Mouse (Mus musculus) right cerebral cortex, postnatal 10 days (tissue): ENCODE measurements around the gene Kcnq5.

Experiments
- DNase-seq, 2 experiments: peaks; one replicate each; pipeline ENCODE4 v3.0.0; 2021; ENCODE audit warnings: low spot score in 2 of 2

Gene Kcnq5

GRCm38 (mm10) chr1:21961251-21962082 is at the start of gene Kcnq5:
Kcnq5 (minus strand) TSS chr1:21961942.
- DNase-seq, result peak in 1 of 2 experiments; percentile 81

GRCm38 (mm10) chr1:21979755-21980154 is 18.0 kb upstream of the Kcnq5 start:
- no peak for DNase-seq

GRCm38 (mm10) chr1:21979292-21979691 is 17.6 kb upstream of the Kcnq5 start:
- DNase-seq, result no peak

- DNase-seq, result no peak
Observed at GRCm38 (mm10) chr1:21974040-21974439, 12.3 kb upstream of the Kcnq5 start.

- no peak for DNase-seq
Observed at GRCm38 (mm10) chr1:21967139-21967538, 5.4 kb upstream of the Kcnq5 start.

- DNase-seq, result peak; percentile 32 to 46
Observed at GRCm38 (mm10) chr1:21962896-21963864, 1.4 kb upstream of the Kcnq5 start.

GRCm38 (mm10) chr1:21962083-21962471 is 335 bp upstream of the Kcnq5 start:
- DNase-seq, result peak; percentile 58 to 71

- peak; percentile 64 to 79 for DNase-seq
Observed at GRCm38 (mm10) chr1:21960421-21961250, 1.1 kb downstream of the Kcnq5 start.

- peak in 1 of 2 experiments; percentile 34 for DNase-seq
Observed at GRCm38 (mm10) chr1:21959648-21960285, 2.0 kb downstream of the Kcnq5 start.

GRCm38 (mm10) chr1:21958013-21958412 is 3.7 kb downstream of the Kcnq5 start:
- no peak for DNase-seq

- DNase-seq, result no peak
Observed at GRCm38 (mm10) chr1:21940831-21941230, 20.9 kb downstream of the Kcnq5 start.

- DNase-seq, result no peak
Observed at GRCm38 (mm10) chr1:21927182-21927581, 34.6 kb downstream of the Kcnq5 start.

GRCm38 (mm10) chr1:21923293-21923642 is 38.5 kb downstream of the Kcnq5 start:
- DNase-seq, result no peak

- DNase-seq, result no peak
Observed at GRCm38 (mm10) chr1:21922578-21923292, 39.0 kb downstream of the Kcnq5 start.

GRCm38 (mm10) chr1:21919276-21919675 is 42.5 kb downstream of the Kcnq5 start:
- DNase-seq, result no peak

GRCm38 (mm10) chr1:21896067-21896719 is 65.5 kb downstream of the Kcnq5 start:
- DNase-seq, result no peak

- DNase-seq, result no peak
Observed at GRCm38 (mm10) chr1:21883747-21884146, 78.0 kb downstream of the Kcnq5 start.

GRCm38 (mm10) chr1:21870889-21871288 is 90.9 kb downstream of the Kcnq5 start:
- no peak for DNase-seq

GRCm38 (mm10) chr1:21868484-21868883 is 93.3 kb downstream of the Kcnq5 start:
- peak; percentile 36 to 67 for DNase-seq

- no peak for DNase-seq
Observed at GRCm38 (mm10) chr1:21856399-21856798, 105.3 kb downstream of the Kcnq5 start.
